Mouse (Mus musculus): ENCODE results near the gene Taf12. TPM values are rescaled to one million over a fixed set of nuclear protein-coding genes. Genes with fewer than 3 reads are reported as not detected.

Taf12 gene
- polyA plus RNA-seq, 2 experiments: 31.5 to 47.8 TPM

DNA sequence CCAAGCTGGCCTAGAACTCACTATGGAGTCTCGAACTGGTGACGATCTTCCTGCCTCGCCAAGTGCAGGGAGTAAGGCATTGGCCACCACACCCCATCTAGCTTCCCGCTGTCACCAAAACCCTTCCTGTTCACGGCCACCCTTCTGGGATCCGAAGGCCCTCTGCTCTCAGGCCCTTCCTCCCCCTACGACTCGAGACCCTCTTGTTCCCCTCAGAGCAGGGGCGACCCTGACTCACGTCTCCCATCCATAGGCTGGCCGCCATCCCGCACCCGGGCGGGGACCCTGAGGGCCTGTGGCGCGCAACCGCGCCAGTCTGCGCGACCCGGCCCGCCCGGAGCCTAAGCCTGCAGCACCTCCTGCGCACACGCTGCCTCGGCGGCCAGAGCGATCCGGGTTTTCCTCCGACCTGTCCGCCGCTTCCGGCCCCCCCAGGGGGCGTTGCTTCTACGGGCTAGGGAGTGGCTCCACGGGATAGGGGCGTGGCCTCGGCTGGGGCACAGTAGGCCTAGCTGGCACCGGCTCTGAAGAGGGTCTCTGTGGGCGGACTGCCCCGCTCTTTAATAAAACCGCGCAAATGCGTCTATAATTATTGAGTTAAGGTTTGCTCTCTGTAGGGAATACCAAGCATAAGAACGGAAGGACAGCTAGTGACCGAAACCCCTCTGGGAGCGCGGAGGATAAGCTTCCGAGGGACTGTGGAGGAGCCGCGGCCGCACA lies 55.1 kb downstream of the Taf12 start, which contains the start of gene Trnau1ap:
Gene Trnau1ap (minus strand): TSS at position 424 of the 720 bp plus-strand sequence.
- peaks cover 52% of the 10 kb centered on the region for H3K36me3 ChIP-seq (ENCODE audit: control insufficient read depth, insufficient read depth, low read length)
- no peaks in the 10 kb centered on the region for H3K9me3 ChIP-seq (ENCODE audit: control insufficient read depth, low read length)
- no peaks in the 10 kb centered on the region for H3K27me3 ChIP-seq (ENCODE audit: control insufficient read depth, insufficient read depth, low read length)
- peaks cover 10% of the 10 kb centered on the region for H3K4me1 ChIP-seq (ENCODE audit: control insufficient read depth, insufficient read depth, low read length)
- WGBS: under 1% methylated on average over 52 of the region's 52 CpGs
- H3K9ac ChIP-seq (ENCODE audit: low read depth, low read length, severe bottlenecking): peak within 1 kb of the TSS; percentile 83
- DNase-seq (ENCODE audit: low spot score) (peak; percentile 92), ATAC-seq (ENCODE audit: low FRiP score, low read depth) (peak; percentile 95)
- peak; percentile 81; the same call in 1 of the 2 replicates for TF ChIP-seq POLR2A (IDR thresholded peaks at IDR 0.05; ENCODE audit: borderline replicate concordance, extremely low read depth, insufficient read depth, insufficient read length)
- H3K4me2 ChIP-seq (replicated peaks; ENCODE audit: low read depth, low read length, severe bottlenecking): peak within 1 kb of the TSS; percentile 65
- H3K27ac ChIP-seq (replicated peaks; ENCODE audit: low read depth, low read length): peak within 1 kb of the TSS; percentile 61
- H3K4me3 ChIP-seq (replicated peaks; ENCODE audit: low read length): peak within 1 kb of the TSS; percentile 69

- Histone ChIP-seq H3K4me3 (replicated peaks; ENCODE audit: low read length) (peak overlapping the region; percentile 69), H3K9me3 (ENCODE audit: control insufficient read depth, low read length) (no peaks in the 10 kb centered on the region), H3K27ac (replicated peaks; ENCODE audit: low read depth, low read length) (peak overlapping the region; percentile 61), H3K27me3 (ENCODE audit: control insufficient read depth, insufficient read depth, low read length) (no peaks in the 10 kb centered on the region), H3K9ac (ENCODE audit: low read depth, low read length, severe bottlenecking) (peak overlapping the region; percentile 83), H3K4me1 (ENCODE audit: control insufficient read depth, insufficient read depth, low read length) (peaks cover 10% of the 10 kb centered on the region), H3K4me2 (replicated peaks; ENCODE audit: low read depth, low read length, severe bottlenecking) (peak overlapping the region; percentile 65), H3K36me3 (ENCODE audit: control insufficient read depth, insufficient read depth, low read length) (peaks cover 53% of the 10 kb centered on the region)
- no peak for TF ChIP-seq POLR2A (IDR thresholded peaks at IDR 0.05; ENCODE audit: borderline replicate concordance, extremely low read depth, insufficient read depth, insufficient read length)
- no peak for DNase-seq (ENCODE audit: low spot score)
- 0 out of 2 replicates have a peak, but pooled peaks have one; percentile 1 for ATAC-seq (ENCODE audit: low FRiP score, low read depth)
- whole genome bisulfite sequencing: 5% methylated on average over 10 of the region's 10 CpGs
These were observed 55.7 kb downstream of the Taf12 start for GRCm38 (mm10) chr4:132329835-132330354.

DNA sequence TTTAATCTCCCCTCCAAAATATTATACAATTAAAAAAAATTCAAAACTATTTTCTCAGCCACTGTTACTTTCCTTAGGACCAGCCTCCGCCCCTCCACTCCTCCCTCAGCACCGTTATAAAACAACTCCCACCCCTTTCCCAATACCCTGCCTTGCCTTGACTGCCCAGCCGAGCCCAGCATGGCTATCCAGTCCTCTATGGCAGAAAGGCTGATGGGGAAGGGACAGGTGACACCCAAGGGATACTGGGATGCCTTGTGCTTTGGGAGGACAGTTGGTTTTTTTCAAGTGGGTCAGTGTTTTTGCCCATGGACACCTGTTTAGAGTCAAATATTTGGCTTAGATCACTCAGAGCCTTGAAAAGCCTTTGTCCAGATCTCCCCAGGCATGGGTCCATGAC lies 57.8 kb downstream of the Taf12 start:
- H3K4me1 ChIP-seq (ENCODE audit: control insufficient read depth, insufficient read depth, low read length): peaks cover 10% of the 10 kb centered on the region

GRCm38 (mm10) chr4:132332880-132333279 lies 58.7 kb downstream of the Taf12 start:
- H3K9ac ChIP-seq (ENCODE audit: low read depth, low read length, severe bottlenecking): no peak overlapping the region
- H3K9me3 ChIP-seq (ENCODE audit: control insufficient read depth, low read length): no peaks in the 10 kb centered on the region
- H3K27ac ChIP-seq (replicated peaks; ENCODE audit: low read depth, low read length): no peak overlapping the region
- peaks cover 57% of the 10 kb centered on the region for H3K36me3 ChIP-seq (ENCODE audit: control insufficient read depth, insufficient read depth, low read length)
- ATAC-seq (ENCODE audit: low FRiP score, low read depth): no peak
- peaks cover 10% of the 10 kb centered on the region for H3K4me1 ChIP-seq (ENCODE audit: control insufficient read depth, insufficient read depth, low read length)
- TF ChIP-seq POLR2A (IDR thresholded peaks at IDR 0.05; ENCODE audit: borderline replicate concordance, extremely low read depth, insufficient read depth, insufficient read length): no peak
- H3K4me2 ChIP-seq (replicated peaks; ENCODE audit: low read depth, low read length, severe bottlenecking): no peak overlapping the region
- no peaks in the 10 kb centered on the region for H3K27me3 ChIP-seq (ENCODE audit: control insufficient read depth, insufficient read depth, low read length)
- H3K4me3 ChIP-seq (replicated peaks; ENCODE audit: low read length): no peak overlapping the region
- 85% methylated on average over 6 of the region's 6 CpGs for WGBS
- no peak for DNase-seq (ENCODE audit: low spot score)

More for the DNA sequence above, 57.8 kb downstream of the Taf12 start:
- Histone ChIP-seq H3K9me3 (ENCODE audit: control insufficient read depth, low read length) (no peaks in the 10 kb centered on the region), H3K4me3 (replicated peaks; ENCODE audit: low read length) (no peak overlapping the region), H3K4me2 (replicated peaks; ENCODE audit: low read depth, low read length, severe bottlenecking) (no peak overlapping the region), H3K9ac (ENCODE audit: low read depth, low read length, severe bottlenecking) (no peak overlapping the region), H3K36me3 (ENCODE audit: control insufficient read depth, insufficient read depth, low read length) (peaks cover 52% of the 10 kb centered on the region), H3K27ac (replicated peaks; ENCODE audit: low read depth, low read length) (no peak overlapping the region), H3K27me3 (ENCODE audit: control insufficient read depth, insufficient read depth, low read length) (no peaks in the 10 kb centered on the region)
- ATAC-seq (ENCODE audit: low FRiP score, low read depth) (no peak), DNase-seq (ENCODE audit: low spot score) (no peak)
- 77% methylated on average over 3 of the region's 3 CpGs for WGBS
- TF ChIP-seq POLR2A (IDR thresholded peaks at IDR 0.05; ENCODE audit: borderline replicate concordance, extremely low read depth, insufficient read depth, insufficient read length): no peak

- DNase-seq (ENCODE audit: low spot score): no peak
- Histone ChIP-seq H3K4me3 (replicated peaks; ENCODE audit: low read length) (no peak overlapping the region), H3K9ac (ENCODE audit: low read depth, low read length, severe bottlenecking) (no peak overlapping the region), H3K27me3 (ENCODE audit: control insufficient read depth, insufficient read depth, low read length) (no peaks in the 10 kb centered on the region), H3K4me1 (ENCODE audit: control insufficient read depth, insufficient read depth, low read length) (peaks cover 3% of the 10 kb centered on the region), H3K27ac (replicated peaks; ENCODE audit: low read depth, low read length) (no peak overlapping the region), H3K36me3 (ENCODE audit: control insufficient read depth, insufficient read depth, low read length) (peaks cover 64% of the 10 kb centered on the region), H3K4me2 (replicated peaks; ENCODE audit: low read depth, low read length, severe bottlenecking) (no peak overlapping the region), H3K9me3 (ENCODE audit: control insufficient read depth, low read length) (no peaks in the 10 kb centered on the region)
- ATAC-seq (ENCODE audit: low FRiP score, low read depth): no peak
- WGBS: 94% methylated on average over 13 of the region's 13 CpGs
- no peak for TF ChIP-seq POLR2A (IDR thresholded peaks at IDR 0.05; ENCODE audit: borderline replicate concordance, extremely low read depth, insufficient read depth, insufficient read length)
These were observed 64.8 kb downstream of the Taf12 start for GRCm38 (mm10) chr4:132338943-132339342.
